Mouse (Mus musculus): Measurements from ENCODE around the gene Myo1d. TPM values are rescaled to one million over a fixed set of nuclear protein-coding genes. Genes with fewer than 3 reads are reported as not detected.

The Myo1d gene
- polyA plus RNA-seq, 1 experiment: 80.4 TPM

- Histone ChIP-seq H3K4me3 (replicated peaks; ENCODE audit: extremely low read depth, low read depth, low read length) (no peak overlapping the region), H3K4me1 (ENCODE audit: control insufficient read depth, insufficient read depth, low read length) (no peaks in the 10 kb centered on the region)
- no peak; the same call in 1 of the 2 replicates for TF ChIP-seq CTCF (IDR thresholded peaks at IDR 0.05; ENCODE audit: insufficient read depth, low read length)
- no peak for TF ChIP-seq POLR2A (IDR thresholded peaks at IDR 0.05; ENCODE audit: borderline replicate concordance, extremely low read depth, low read depth, low read length)
- 31% methylated on average over 1 of the region's 1 CpGs for WGBS
- DNase-seq: no peak
Observed at GRCm38 (mm10) chr11:80670391-80670790, 109.4 kb downstream of the Myo1d start.

- WGBS: 53% methylated on average over 4 of the region's 4 CpGs
- DNase-seq: no peak
- TF ChIP-seq POLR2A (IDR thresholded peaks at IDR 0.05; ENCODE audit: borderline replicate concordance, extremely low read depth, low read depth, low read length): no peak
- no peak for TF ChIP-seq CTCF (IDR thresholded peaks at IDR 0.05; ENCODE audit: insufficient read depth, low read length)
- H3K4me1 ChIP-seq (ENCODE audit: control insufficient read depth, insufficient read depth, low read length): no peaks in the 10 kb centered on the region
- H3K4me3 ChIP-seq (replicated peaks; ENCODE audit: extremely low read depth, low read depth, low read length): no peak overlapping the region
Observed at GRCm38 (mm10) chr11:80669934-80670333, 109.9 kb downstream of the Myo1d start.

GRCm38 (mm10) chr11:80666211-80666610 lies 113.6 kb downstream of the Myo1d start:
- DNase-seq: no peak
- Histone ChIP-seq H3K4me3 (replicated peaks; ENCODE audit: extremely low read depth, low read depth, low read length) (no peak overlapping the region), H3K4me1 (ENCODE audit: control insufficient read depth, insufficient read depth, low read length) (no peaks in the 10 kb centered on the region)
- no peak for TF ChIP-seq CTCF (IDR thresholded peaks at IDR 0.05; ENCODE audit: insufficient read depth, low read length)
- WGBS: 90% methylated on average over 8 of the region's 8 CpGs

- DNase-seq: no peak
- WGBS: 88% methylated on average over 3 of the region's 3 CpGs
- TF ChIP-seq POLR2A (IDR thresholded peaks at IDR 0.05; ENCODE audit: borderline replicate concordance, extremely low read depth, low read depth, low read length) (no peak), CTCF (IDR thresholded peaks at IDR 0.05; ENCODE audit: insufficient read depth, low read length) (no peak)
- Histone ChIP-seq H3K4me3 (replicated peaks; ENCODE audit: extremely low read depth, low read depth, low read length) (no peak overlapping the region), H3K4me1 (ENCODE audit: control insufficient read depth, insufficient read depth, low read length) (no peaks in the 10 kb centered on the region)
Observed at GRCm38 (mm10) chr11:80664261-80664660, 115.6 kb downstream of the Myo1d start.

- Histone ChIP-seq H3K4me3 (replicated peaks; ENCODE audit: extremely low read depth, low read depth, low read length) (no peak overlapping the region), H3K4me1 (ENCODE audit: control insufficient read depth, insufficient read depth, low read length) (no peaks in the 10 kb centered on the region)
- DNase-seq: no peak
- WGBS: 90% methylated on average over 5 of the region's 5 CpGs
- TF ChIP-seq CTCF (IDR thresholded peaks at IDR 0.05; ENCODE audit: insufficient read depth, low read length) (no peak), POLR2A (IDR thresholded peaks at IDR 0.05; ENCODE audit: borderline replicate concordance, extremely low read depth, low read depth, low read length) (no peak)
Observed at GRCm38 (mm10) chr11:80645111-80645510, 134.7 kb downstream of the Myo1d start.

- TF ChIP-seq POLR2A (IDR thresholded peaks at IDR 0.05; ENCODE audit: borderline replicate concordance, extremely low read depth, low read depth, low read length): no peak
- no peak for TF ChIP-seq CTCF (IDR thresholded peaks at IDR 0.05; ENCODE audit: insufficient read depth, low read length)
- WGBS: 63% methylated on average over 10 of the region's 10 CpGs
- no peak for DNase-seq
- no peaks in the 10 kb centered on the region for H3K4me1 ChIP-seq (ENCODE audit: control insufficient read depth, insufficient read depth, low read length)
- no peak overlapping the region for H3K4me3 ChIP-seq (replicated peaks; ENCODE audit: extremely low read depth, low read depth, low read length)
Observed at GRCm38 (mm10) chr11:80628992-80629865, 150.6 kb downstream of the Myo1d start.

GRCm38 (mm10) chr11:80628581-80628980 lies 151.2 kb downstream of the Myo1d start:
- Histone ChIP-seq H3K4me3 (replicated peaks; ENCODE audit: extremely low read depth, low read depth, low read length) (no peak overlapping the region), H3K4me1 (ENCODE audit: control insufficient read depth, insufficient read depth, low read length) (no peaks in the 10 kb centered on the region)
- no peak for DNase-seq
- TF ChIP-seq CTCF (IDR thresholded peaks at IDR 0.05; ENCODE audit: insufficient read depth, low read length) (no peak), POLR2A (IDR thresholded peaks at IDR 0.05; ENCODE audit: borderline replicate concordance, extremely low read depth, low read depth, low read length) (no peak)
- 79% methylated on average over 4 of the region's 4 CpGs for WGBS

- TF ChIP-seq POLR2A (IDR thresholded peaks at IDR 0.05; ENCODE audit: borderline replicate concordance, extremely low read depth, low read depth, low read length): no peak
- TF ChIP-seq CTCF (IDR thresholded peaks at IDR 0.05; ENCODE audit: insufficient read depth, low read length): no peak
- Histone ChIP-seq H3K4me3 (replicated peaks; ENCODE audit: extremely low read depth, low read depth, low read length) (no peak overlapping the region), H3K4me1 (ENCODE audit: control insufficient read depth, insufficient read depth, low read length) (no peaks in the 10 kb centered on the region)
- 56% methylated on average over 7 of the region's 7 CpGs for WGBS
- DNase-seq: no peak
Observed at GRCm38 (mm10) chr11:80623038-80623380, 156.8 kb downstream of the Myo1d start.

- 51% methylated on average over 11 of the region's 11 CpGs for WGBS
- no peaks in the 10 kb centered on the region for H3K4me1 ChIP-seq (ENCODE audit: control insufficient read depth, insufficient read depth, low read length)
- TF ChIP-seq POLR2A (IDR thresholded peaks at IDR 0.05; ENCODE audit: borderline replicate concordance, extremely low read depth, low read depth, low read length): no peak
- TF ChIP-seq CTCF (IDR thresholded peaks at IDR 0.05; ENCODE audit: insufficient read depth, low read length): no peak
- H3K4me3 ChIP-seq (replicated peaks; ENCODE audit: extremely low read depth, low read depth, low read length): no peak overlapping the region
- no peak for DNase-seq
Observed at GRCm38 (mm10) chr11:80622233-80623037, 157.4 kb downstream of the Myo1d start.
